Mouse (Mus musculus): Measurements from ENCODE around the gene Nucb1.
"Not testable (repeated sequence)": the region's sequence is repeated elsewhere in the genome, so short reads cannot be mapped to it uniquely, and the experiment has no call there.

The Nucb1 gene

DNA sequence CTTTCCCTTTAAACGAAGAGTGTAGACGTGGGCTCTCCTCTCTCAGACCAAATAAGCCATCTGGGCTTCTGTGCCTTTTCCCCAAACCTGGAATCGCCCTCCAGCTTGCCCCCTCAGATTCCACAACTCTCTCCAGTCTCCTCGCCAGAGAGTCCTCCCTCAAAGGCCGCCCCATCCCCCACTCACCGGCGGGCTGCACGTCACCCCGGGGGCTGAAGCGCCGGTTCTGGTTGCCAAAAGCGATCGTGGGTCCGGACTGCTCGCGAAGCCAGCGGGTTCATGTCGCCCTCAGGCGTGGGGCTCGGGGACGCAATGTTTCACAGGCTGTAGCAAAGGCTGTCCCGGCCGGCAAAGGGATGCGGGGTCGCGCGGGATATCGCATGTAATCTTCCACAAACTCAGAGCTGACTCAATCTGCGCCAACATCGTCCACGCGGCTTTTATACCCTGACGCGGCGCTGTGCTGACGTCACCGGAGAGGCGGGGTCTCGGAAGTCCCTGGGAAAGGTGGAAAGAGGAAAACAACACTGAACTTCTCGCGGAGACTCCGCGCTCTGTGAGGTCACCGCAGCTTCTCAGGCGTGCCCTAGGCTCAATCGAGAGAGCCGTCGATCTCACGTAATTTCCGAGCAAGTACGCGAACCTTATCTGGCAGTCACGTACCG, 15.7 kb upstream of the Nucb1 start, which contains the start of the genes Ppp1r15a and Plekha4:
Gene Ppp1r15a (minus strand): TSS at position 460 of the 665 bp plus-strand sequence.
Gene Plekha4 (plus strand): TSS at position 522 of the 665 bp plus-strand sequence.
- peak; percentile 71; the same call in 1 of the 2 replicates for ATAC-seq (ENCODE audit: insufficient number of reproducible peaks, low FRiP score, low TSS enrichment)

- ATAC-seq (ENCODE audit: insufficient number of reproducible peaks, low FRiP score, low TSS enrichment): no peak
These were observed 14.8 kb upstream of the Nucb1 start for GRCm38 (mm10) chr7:45524841-45525621.

DNA sequence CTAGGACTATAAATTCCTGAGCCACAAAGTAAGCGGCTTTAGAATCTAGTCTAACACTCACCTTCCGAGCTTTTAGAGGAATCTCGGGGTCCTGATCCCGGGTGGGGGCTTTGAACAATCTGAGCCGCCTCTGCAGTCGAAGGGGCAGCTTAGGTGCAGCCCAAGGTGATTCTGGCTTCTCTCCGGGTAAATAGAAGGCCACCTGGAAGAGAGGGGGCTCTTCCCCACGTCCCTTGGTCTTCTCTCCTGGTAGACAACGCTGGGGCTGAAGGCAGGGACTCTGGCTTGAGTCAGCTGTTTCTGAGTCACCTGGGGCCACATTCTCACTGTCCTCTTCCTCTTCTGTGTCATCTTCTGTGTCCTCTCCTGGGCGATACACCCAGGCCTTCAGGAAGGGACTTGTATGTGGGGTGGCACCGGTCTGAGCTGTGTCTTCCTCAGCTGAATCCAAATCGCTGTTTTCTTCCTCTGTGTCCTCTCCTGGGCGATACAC, 13.5 kb upstream of the Nucb1 start:
- ATAC-seq (ENCODE audit: insufficient number of reproducible peaks, low FRiP score, low TSS enrichment): no peak

DNA sequence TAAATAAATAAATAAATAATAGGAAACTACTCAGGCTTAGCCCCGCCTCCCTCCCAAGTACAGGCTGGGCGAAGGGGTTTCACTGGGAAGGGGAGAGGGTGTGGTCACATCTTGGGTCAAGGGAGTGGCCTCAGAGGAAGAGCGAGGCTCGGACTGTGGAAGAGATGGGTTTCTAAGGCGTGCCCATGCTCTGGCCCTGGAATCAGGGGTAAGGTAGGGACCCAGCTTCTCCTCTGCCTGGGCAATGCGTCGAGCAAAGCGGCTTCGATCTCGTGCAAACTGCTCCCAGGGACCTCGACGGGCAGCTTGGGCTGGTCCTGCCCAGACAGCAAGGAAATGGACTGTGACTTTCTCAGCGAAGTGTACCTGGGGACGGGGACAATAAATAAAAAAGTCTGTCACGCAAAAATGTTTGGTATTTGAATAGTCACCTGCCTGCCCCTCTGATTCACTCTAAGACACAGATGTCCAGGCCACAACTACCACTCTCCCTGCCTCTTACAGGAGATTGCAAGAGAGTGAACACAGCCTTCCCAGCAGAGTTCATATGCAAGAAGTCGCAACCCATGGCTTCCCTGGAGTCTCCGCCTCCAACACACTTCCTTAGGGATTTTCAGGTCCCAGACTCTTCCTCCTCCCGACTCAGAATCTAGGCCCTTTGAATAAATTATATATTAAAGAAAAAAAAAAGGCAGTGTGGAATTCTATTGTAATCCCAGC, 12.9 kb upstream of the Nucb1 start:
- no peak for ATAC-seq (ENCODE audit: insufficient number of reproducible peaks, low FRiP score, low TSS enrichment)

- no peak for ATAC-seq (ENCODE audit: insufficient number of reproducible peaks, low FRiP score, low TSS enrichment)
These were observed 12.1 kb upstream of the Nucb1 start for GRCm38 (mm10) chr7:45522194-45522752.

- ATAC-seq (ENCODE audit: insufficient number of reproducible peaks, low FRiP score, low TSS enrichment): no peak
These were observed 11.6 kb upstream of the Nucb1 start for GRCm38 (mm10) chr7:45521728-45522184.

DNA sequence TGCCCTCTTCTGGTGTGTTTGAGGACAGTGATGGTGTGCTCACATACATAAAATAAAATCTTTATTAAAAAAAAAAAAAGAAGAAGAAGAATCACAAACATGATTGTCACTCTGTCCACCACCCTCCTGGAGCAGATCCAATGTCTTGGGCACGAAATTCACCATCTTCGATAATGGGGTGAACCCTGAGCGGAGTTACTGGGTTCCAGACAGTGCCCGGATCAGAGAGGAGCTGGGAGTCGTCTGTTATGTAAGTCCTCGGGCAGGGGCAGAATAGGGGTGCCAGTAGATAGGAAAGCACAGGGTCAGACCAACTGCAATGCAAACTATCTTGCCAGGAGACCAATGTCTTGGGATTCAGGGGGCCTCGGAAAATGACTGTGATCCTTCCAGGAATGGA, 10.4 kb upstream of the Nucb1 start:
- ATAC-seq (ENCODE audit: insufficient number of reproducible peaks, low FRiP score, low TSS enrichment): no peak

DNA sequence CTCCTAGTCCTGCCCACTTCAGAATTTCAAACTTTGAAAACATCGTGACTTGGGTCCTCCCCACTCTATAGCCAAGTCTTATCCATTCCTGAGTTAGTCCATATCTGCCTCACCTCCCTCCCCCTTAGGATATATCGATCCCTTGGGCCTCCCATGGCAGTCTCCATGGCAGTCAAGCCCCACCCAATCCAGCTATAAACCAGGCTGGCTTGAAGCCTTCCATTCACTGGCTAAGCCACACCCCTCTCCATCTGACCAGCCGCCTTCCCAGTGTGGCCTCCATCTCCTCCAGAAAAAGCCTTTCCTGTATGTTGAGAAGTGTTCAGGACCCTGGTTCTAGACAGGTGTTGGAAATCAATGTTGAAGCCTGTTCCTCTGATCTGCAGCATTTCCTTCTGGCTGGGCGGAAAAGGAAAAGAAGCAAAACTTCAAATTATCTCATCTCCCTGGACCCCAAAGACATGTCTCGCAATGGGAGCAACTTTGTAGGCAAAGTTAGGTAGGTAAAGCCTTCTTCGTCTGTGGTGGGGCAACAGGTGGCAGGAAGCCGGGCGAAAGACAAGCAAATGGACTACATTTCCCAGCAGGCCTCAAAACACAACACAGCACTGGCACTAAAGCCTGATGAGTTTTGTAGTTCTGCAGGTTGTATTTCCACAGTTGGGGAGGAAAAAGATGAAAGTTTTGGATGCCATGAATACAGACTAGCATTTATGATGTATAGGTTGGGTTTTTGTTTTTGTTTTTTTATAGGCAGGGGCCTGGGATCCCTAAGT, 9.3 kb upstream of the Nucb1 start:
- no peak for ATAC-seq (ENCODE audit: insufficient number of reproducible peaks, low FRiP score, low TSS enrichment)

DNA sequence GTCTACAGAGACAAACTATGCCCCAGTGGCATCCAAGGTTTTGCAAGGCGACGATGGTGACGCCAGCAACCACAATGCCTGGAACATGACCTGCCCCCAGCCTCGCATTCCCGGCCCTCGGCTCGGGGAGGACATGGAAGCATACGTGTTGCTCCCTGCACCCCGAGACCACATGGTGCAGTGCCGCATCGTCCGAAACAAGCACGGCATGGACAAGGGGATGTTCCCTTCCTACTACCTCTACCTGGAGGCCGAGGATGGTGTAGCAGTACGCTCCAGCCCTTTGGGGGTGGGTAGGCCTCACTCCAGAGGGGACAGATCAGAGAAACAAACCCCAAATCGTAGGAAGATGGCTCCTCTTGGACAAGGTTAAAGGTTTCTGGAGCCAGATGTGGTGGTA, 8.4 kb upstream of the Nucb1 start:
- ATAC-seq (ENCODE audit: insufficient number of reproducible peaks, low FRiP score, low TSS enrichment): no peak

DNA sequence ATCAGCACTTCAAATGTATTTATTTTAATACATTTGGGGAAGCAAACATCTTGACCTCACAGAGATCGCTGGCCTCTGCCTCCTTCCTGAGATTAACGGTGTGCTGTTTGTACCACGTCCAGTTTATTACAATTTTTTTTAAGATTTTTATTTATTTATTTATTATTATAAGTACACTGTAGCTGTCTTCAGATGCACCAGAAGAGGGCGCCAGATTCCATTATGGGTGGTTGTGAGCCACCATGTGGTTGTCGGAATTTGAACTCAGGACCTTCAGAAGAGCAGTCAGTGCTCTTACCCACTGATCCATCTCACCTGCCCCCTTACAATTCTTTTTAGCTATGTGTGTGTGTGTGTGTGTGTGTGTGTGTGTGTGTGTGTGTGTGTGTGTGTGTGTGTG, 6.6 kb upstream of the Nucb1 start:
- ATAC-seq (ENCODE audit: insufficient number of reproducible peaks, low FRiP score, low TSS enrichment): not testable (repeated sequence)

DNA sequence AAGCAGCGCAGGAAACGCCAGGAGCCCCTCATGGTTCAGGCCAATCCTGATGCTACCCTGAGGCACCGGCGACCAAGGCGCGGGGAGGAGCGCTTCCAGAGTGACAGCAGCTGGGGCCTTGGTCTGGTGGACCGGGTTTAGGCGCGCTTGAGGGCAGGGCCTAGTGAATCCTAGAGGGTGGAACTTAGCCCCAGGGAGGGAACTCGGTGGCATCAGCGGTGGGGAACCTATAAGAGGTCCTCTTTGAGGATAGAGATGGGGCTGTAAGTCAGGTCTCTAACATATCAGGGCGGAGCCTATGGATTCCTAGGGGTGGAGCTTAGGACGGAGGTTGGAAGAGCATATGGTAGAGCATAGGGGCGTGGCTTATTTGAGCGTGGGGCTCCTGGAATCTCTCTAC, 5.2 kb upstream of the Nucb1 start:
- no peak for ATAC-seq (ENCODE audit: insufficient number of reproducible peaks, low FRiP score, low TSS enrichment)

GRCm38 (mm10) chr7:45514411-45514810, 4.2 kb upstream of the Nucb1 start:
- ATAC-seq (ENCODE audit: insufficient number of reproducible peaks, low FRiP score, low TSS enrichment): no peak

GRCm38 (mm10) chr7:45509181-45509882, 874 bp downstream of the Nucb1 start:
- ATAC-seq (ENCODE audit: insufficient number of reproducible peaks, low FRiP score, low TSS enrichment): no peak

GRCm38 (mm10) chr7:45508561-45508960, 1.6 kb downstream of the Nucb1 start:
- ATAC-seq (ENCODE audit: insufficient number of reproducible peaks, low FRiP score, low TSS enrichment): no peak

DNA sequence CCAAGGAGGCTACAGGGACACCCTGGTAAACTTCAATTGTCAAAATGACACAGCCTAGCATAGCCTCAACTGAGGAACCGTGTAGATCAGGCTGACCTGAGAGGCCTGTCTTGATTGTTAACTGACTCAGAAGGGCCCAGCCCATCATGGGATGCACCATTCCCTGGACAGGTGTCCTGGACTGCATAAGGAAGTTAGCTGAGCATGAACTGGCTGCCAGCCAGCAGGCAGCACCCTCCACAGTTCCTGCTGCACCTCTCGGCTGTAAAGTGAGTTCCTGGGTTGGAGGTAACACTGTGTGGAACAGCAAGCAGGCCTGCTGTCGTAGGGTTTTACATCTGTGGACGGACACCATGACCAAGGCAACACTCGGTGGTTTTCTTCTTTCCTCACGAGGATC, 2.6 kb downstream of the Nucb1 start:
- no peak for ATAC-seq (ENCODE audit: insufficient number of reproducible peaks, low FRiP score, low TSS enrichment)

DNA sequence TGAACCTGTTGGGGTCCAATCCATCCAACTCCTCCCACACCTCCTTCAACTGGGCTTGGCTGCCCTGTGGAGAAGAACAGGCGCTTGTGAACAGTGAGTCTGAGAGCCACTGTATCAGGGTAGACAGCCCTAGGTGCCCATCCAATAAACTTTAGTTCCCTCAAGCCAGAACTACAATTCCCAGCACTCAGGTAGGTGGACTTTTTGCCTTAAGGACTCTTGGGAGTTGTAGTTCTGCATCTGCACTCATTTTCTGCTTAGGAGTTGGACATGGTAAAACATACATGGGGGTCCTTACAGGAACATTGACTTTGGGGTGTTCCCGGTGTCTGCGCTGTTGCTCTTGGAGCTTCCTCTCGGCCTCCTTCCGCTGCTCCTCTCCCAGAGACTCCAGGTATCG, 11.8 kb downstream of the Nucb1 start:
- ATAC-seq (ENCODE audit: insufficient number of reproducible peaks, low FRiP score, low TSS enrichment): no peak

GRCm38 (mm10) chr7:45494548-45494947, 15.7 kb downstream of the Nucb1 start:
- ATAC-seq (ENCODE audit: insufficient number of reproducible peaks, low FRiP score, low TSS enrichment): no peak

- peak; percentile 77; the same call in 1 of the 2 replicates for ATAC-seq (ENCODE audit: insufficient number of reproducible peaks, low FRiP score, low TSS enrichment)
These were observed 17.3 kb downstream of the Nucb1 start for GRCm38 (mm10) chr7:45492951-45493350.

DNA sequence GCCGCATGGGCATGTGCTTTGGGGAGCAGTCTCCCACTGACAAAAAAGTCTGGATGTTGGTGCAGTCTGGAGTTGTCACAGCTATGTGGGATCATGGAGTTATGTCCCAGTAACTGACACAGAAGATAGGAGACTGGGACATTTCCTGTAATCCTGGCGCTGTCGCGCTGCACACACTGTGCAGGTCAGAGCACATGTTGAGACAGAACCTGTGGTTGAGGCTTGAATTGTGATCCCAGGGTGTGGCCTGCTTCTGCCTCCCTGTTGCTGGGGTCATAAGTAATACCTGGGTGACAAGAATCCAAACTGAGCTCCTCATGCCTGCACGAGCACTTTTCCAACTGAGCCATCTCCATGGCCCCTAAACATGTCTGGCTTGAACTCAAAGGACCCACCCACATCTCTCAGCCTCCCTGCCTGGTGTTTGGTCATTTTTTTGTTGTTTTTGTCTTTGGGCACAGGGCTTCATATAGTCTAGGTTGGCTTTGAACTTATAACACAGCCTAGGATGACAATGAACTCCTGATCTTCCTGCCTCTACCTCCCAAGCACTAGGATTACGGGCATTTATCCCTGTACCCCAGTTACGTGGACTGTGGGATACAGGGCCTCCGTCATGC, 17.9 kb downstream of the Nucb1 start:
- no peak for ATAC-seq (ENCODE audit: insufficient number of reproducible peaks, low FRiP score, low TSS enrichment)

Measured in cerebellum, adult (tissue).